Mouse (Mus musculus) limb, embryonic 12.5 days (tissue): Measurements from ENCODE around the gene Atp6v1b1. TPM values are rescaled to one million over a fixed set of nuclear protein-coding genes. Genes with fewer than 3 reads are reported as not detected.
A peak's percentile ranks its signal among the peaks of the same experiment; 100 is the strongest.

Experiments
- ATAC-seq: fragments of 200-750 bp; cut with Nextera tagmentation; 2 replicates; pipeline ENCODE4 v1.8.0; 2017; ENCODE audit warnings: low read depth, moderate TSS enrichment; ENCODE audit not compliant: insufficient number of reproducible peaks, insufficient read depth, low FRiP score, low TSS enrichment
- H3K27ac ChIP-seq: fragments of 300-500 bp; sonication (generic); 2 replicates; pipeline ENCODE4 v1.5.1; 2016; ENCODE audit warnings: mild to moderate bottlenecking, moderate library complexity
- H3K27me3 ChIP-seq: fragments of 300-500 bp; sonication (generic); 2 replicates; pipeline ENCODE4 v1.6.1; 2016; ENCODE audit warnings: mild to moderate bottlenecking, moderate library complexity
- H3K36me3 ChIP-seq: fragments of 300-500 bp; sonication (generic); 2 replicates; pipeline ENCODE4 v1.6.1; 2016; ENCODE audit warnings: mild to moderate bottlenecking, moderate library complexity
- H3K4me1 ChIP-seq: fragments of 300-500 bp; sonication (generic); replicated peaks from 2 replicates; pipeline ENCODE4 v1.6.1; 2016
- H3K4me2 ChIP-seq: fragments of 300-500 bp; sonication (generic); 2 replicates; pipeline ENCODE4 v1.6.1; 2016; ENCODE audit warnings: mild to moderate bottlenecking, moderate library complexity
- H3K4me3 ChIP-seq: fragments of 300-500 bp; sonication (generic); replicated peaks from 2 replicates; pipeline ENCODE4 v1.5.1; 2016; ENCODE audit warnings: mild to moderate bottlenecking
- H3K9ac ChIP-seq: fragments of 300-500 bp; sonication (generic); replicated peaks from 2 replicates; pipeline ENCODE4 v1.6.1; 2016; ENCODE audit warnings: mild to moderate bottlenecking, moderate library complexity
- H3K9me3 ChIP-seq: fragments of 300-500 bp; sonication (generic); 2 replicates; pipeline ENCODE4 v1.6.1; 2016; ENCODE audit warnings: mild to moderate bottlenecking, moderate library complexity
- WGBS: fragments of 180-500 bp; shearing (Covaris S2); methylation state at CpG from one replicate; pipeline ENCODE4 v1.1.7; 2016; 5-methylcytosine and 5-hydroxymethylcytosine counted together
- polyA plus RNA-seq: library from polyadenylated mRNA; unstranded; fragments of >200 nt; fragmentation: Nextera tagmentation; extraction: Ambion mirVana; gene quantifications from 2 replicates; pipeline ENCODE4 v1.2.1, GENCODE M21; 2016

The Atp6v1b1 gene
- polyA plus RNA-seq, 1 experiment from 2014 or later: not detected

DNA sequence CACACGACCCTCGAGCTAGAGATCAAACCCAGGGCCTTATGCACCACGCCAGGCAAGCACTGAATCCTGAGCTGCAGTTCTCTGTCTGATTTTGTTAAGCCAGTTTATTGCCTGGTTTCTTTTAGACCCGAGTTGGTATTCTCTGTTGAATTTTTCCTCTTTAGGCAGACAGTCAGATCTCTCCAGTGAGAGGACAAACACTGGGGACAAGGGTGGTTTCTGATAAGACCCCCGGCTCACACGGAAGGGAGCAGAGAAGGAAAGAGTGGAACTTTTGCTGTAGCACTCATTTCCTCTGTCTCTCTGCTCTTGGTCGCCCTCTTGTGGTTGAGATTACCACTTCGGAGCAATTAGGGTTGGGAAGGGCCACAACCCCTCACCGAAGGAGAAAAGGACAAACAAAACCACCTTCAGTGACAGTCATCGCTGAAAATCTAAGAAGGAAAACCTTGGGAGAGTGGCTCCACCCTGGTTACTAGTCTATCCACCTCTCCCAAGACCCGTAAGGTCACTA is 7.4 kb downstream of the Atp6v1b1 start:
- H3K27me3 ChIP-seq: peaks cover 57% of the 10 kb centered on the region
- H3K4me1 ChIP-seq: peaks cover 4% of the 10 kb centered on the region; the same call in 1 of the 2 replicates
- no peaks in the 10 kb centered on the region for H3K9me3 ChIP-seq
- WGBS: 11% methylated on average over 11 of the region's 11 CpGs
- ATAC-seq: peak; percentile 49; the same call in 1 of the 2 replicates
- no peak overlapping the region for H3K27ac ChIP-seq
- 0 out of 2 replicates have a peak overlapping the region, but pooled peaks have one; percentile 27 for H3K9ac ChIP-seq
- H3K4me2 ChIP-seq: no peak overlapping the region
- no peaks in the 10 kb centered on the region for H3K36me3 ChIP-seq
- H3K4me3 ChIP-seq: no peak overlapping the region

- ATAC-seq: no peak
Observed at GRCm38 (mm10) chr6:83756051-83756450, 13.3 kb downstream of the Atp6v1b1 start.

DNA sequence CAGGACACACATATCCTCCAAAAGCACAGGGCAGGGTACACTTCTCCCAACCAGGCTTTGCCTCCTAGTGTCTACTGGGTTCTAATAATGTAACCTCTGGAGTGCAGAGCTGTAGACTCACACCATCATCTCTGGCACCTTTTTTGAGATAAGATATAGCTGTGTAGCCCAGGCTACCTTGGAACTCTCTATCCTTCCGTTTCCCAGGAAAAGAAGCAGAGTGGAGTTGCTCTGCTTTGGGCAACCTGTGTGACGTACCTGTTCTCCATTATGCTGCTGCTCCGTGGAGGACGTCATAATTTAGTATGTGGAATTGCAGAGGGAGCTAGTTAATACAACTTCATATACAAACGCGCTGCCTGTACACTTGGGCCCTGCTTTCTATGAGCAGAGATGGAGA is 19.6 kb downstream of the Atp6v1b1 start, which contains the start of gene Ankrd53:
Gene Ankrd53 (plus strand): TSS at position 301 of the 400 bp plus-strand sequence.
- H3K9me3 ChIP-seq: no peaks in the 10 kb centered on the region
- peak within 1 kb of the TSS; percentile 46 for H3K9ac ChIP-seq
- peak within 1 kb of the TSS; percentile 38 for H3K4me3 ChIP-seq
- no peaks in the 10 kb centered on the region for H3K36me3 ChIP-seq
- peaks cover 74% of the 10 kb centered on the region for H3K27me3 ChIP-seq
- peaks cover 16% of the 10 kb centered on the region for H3K4me1 ChIP-seq
- peak within 1 kb of the TSS; percentile 66 for H3K4me2 ChIP-seq
- WGBS: 15% methylated on average over 6 of the region's 6 CpGs
- H3K27ac ChIP-seq: no peak within 1 kb of the TSS
- no peak for ATAC-seq

More at GRCm38 (mm10) chr6:83756051-83756450, 13.3 kb downstream of the Atp6v1b1 start:
- Histone ChIP-seq H3K9ac (no peak overlapping the region), H3K4me2 (no peak overlapping the region), H3K27ac (no peak overlapping the region), H3K27me3 (peaks cover 89% of the 10 kb centered on the region), H3K9me3 (no peaks in the 10 kb centered on the region), H3K36me3 (no peaks in the 10 kb centered on the region), H3K4me1 (peaks cover 6% of the 10 kb centered on the region), H3K4me3 (no peak overlapping the region)
- WGBS: 70% methylated on average over 9 of the region's 9 CpGs

DNA sequence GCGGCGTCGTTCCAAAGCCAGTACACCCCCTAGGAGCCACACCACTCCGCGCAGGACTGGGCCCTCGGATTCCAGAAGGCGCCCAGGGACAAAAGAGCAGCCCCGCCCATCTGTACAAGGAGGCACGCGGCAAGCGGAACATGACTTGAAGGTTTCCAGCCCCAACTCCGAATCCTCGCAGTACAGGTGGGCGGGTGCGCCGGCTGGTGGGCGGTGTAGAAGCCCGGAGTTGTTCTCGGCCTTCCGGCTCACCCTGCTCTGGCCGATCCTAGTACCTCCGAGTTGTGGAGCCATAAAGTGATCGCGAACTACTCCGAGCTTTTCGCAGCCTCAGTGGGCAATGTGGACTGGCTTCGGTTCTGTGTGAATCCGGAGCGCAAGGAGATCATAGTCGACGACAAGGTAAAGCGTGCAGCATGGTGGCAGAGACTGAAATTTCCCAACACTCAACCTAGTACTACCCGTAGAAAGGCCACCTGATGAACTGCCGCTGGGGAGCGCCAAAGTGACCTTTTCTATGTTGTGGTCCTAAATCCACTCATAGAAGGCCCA is 20.2 kb downstream of the Atp6v1b1 start:
- H3K36me3 ChIP-seq: no peaks in the 10 kb centered on the region
- peak overlapping the region; percentile 46 for H3K9ac ChIP-seq
- H3K4me1 ChIP-seq: peaks cover 15% of the 10 kb centered on the region
- WGBS: 1% methylated on average over 35 of the region's 35 CpGs
- peak overlapping the region; percentile 66 for H3K4me2 ChIP-seq
- H3K4me3 ChIP-seq: peak overlapping the region; percentile 38
- no peaks in the 10 kb centered on the region for H3K9me3 ChIP-seq
- peak; percentile 67 for ATAC-seq
- no peak overlapping the region for H3K27ac ChIP-seq
- H3K27me3 ChIP-seq: peaks cover 68% of the 10 kb centered on the region

DNA sequence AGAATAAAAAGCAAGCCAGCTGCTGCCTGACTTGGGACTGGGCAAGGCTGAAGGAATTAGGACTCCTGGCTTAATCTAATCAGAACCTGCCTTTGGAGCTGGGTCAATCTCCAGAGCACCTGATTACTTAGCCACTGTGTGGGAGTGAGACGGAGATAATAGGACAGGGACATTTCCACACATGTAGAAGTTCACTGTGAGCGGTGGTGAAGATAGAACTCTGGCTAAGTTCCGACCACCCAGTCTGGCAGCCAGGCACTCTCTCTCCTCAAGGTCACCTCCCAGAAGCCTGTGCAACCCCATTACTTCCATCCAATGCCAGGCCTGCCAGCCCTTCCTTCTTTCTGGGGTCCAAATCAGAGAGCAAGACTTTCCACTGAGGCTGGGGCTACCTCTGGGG is 24.2 kb downstream of the Atp6v1b1 start:
- no peaks in the 10 kb centered on the region for H3K9me3 ChIP-seq
- peaks cover 10% of the 10 kb centered on the region for H3K4me1 ChIP-seq
- 91% methylated on average over 3 of the region's 3 CpGs for WGBS
- no peak overlapping the region for H3K27ac ChIP-seq
- H3K4me2 ChIP-seq: no peak overlapping the region
- no peak for ATAC-seq
- no peak overlapping the region for H3K4me3 ChIP-seq
- H3K27me3 ChIP-seq: peaks cover 29% of the 10 kb centered on the region
- H3K9ac ChIP-seq: no peak overlapping the region
- H3K36me3 ChIP-seq: peaks cover 36% of the 10 kb centered on the region

GRCm38 (mm10) chr6:83768485-83768884 is 25.7 kb downstream of the Atp6v1b1 start:
- no peak overlapping the region for H3K4me2 ChIP-seq
- no peaks in the 10 kb centered on the region for H3K9me3 ChIP-seq
- H3K27ac ChIP-seq: no peak overlapping the region
- H3K36me3 ChIP-seq: peaks cover 50% of the 10 kb centered on the region
- no peak for ATAC-seq
- 87% methylated on average over 5 of the region's 5 CpGs for WGBS
- no peak overlapping the region for H3K9ac ChIP-seq
- H3K27me3 ChIP-seq: peaks cover 14% of the 10 kb centered on the region
- no peak overlapping the region for H3K4me3 ChIP-seq
- no peaks in the 10 kb centered on the region; the same call in 1 of the 2 replicates for H3K4me1 ChIP-seq

GRCm38 (mm10) chr6:83774126-83774525 is 31.3 kb downstream of the Atp6v1b1 start:
- Histone ChIP-seq H3K27ac (no peak overlapping the region), H3K4me1 (peaks cover 13% of the 10 kb centered on the region), H3K9me3 (no peaks in the 10 kb centered on the region), H3K9ac (peak overlapping the region; percentile 94; the same call in 1 of the 2 replicates), H3K4me2 (peak overlapping the region; percentile 89), H3K27me3 (no peaks in the 10 kb centered on the region), H3K36me3 (peaks cover 43% of the 10 kb centered on the region), H3K4me3 (peak overlapping the region; percentile 90)
- ATAC-seq: no peak
- 55% methylated on average over 8 of the region's 9 CpGs for WGBS

DNA sequence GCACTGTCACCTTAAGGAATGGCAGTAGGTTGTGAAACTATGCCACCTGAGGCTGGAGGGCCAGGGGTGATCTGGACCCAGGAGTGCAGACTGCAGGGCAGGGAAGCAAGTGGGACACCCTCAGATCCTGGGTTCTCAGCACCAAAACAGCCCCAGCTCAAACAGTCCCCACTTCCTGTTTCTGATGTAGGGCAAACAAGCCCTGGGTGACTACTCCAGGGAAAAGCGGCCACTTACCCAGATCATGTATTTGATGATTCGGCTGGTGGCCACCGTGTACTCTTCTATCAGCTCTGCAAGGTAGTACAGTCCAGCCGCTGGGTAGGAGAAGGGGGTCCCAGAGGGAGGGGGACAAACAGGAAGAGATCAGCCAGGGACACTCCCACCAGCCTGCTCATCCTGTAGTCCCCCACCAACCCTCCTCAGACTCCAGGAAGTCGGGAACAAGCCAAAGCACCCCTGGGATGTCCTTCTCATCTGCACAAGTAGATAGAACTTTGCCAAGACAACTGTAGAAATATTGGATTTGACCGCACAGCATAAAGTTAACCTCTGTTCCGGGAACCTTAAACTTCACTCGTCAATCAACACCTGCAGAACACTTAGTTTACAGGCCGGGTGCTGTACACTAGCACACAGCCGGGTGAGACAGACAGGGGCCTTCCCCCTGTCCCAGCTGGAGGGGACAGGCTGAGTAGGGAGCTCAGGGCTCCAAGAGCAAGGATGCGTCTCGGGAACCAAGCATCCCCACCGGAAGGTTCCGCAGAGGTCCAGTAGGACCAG is 32.2 kb downstream of the Atp6v1b1 start:
- peak overlapping the region; percentile 94 for H3K9ac ChIP-seq
- peak overlapping the region; percentile 76 for H3K27ac ChIP-seq
- peak overlapping the region; percentile 90 for H3K4me3 ChIP-seq
- no peaks in the 10 kb centered on the region for H3K9me3 ChIP-seq
- H3K27me3 ChIP-seq: no peaks in the 10 kb centered on the region
- H3K36me3 ChIP-seq: peaks cover 34% of the 10 kb centered on the region
- H3K4me2 ChIP-seq: peak overlapping the region; percentile 89
- ATAC-seq: peak; percentile 32; the same call in 1 of the 2 replicates
- WGBS: under 1% methylated on average over 14 of the region's 14 CpGs
- peaks cover 13% of the 10 kb centered on the region for H3K4me1 ChIP-seq

GRCm38 (mm10) chr6:83775638-83776293 is 33.0 kb downstream of the Atp6v1b1 start, which contains the start of gene Tex261:
TSS of gene Tex261 (minus strand) at chr6:83775813.
- 0% methylated on average over 42 of the region's 45 CpGs for WGBS
- H3K4me3 ChIP-seq: peak within 1 kb of the TSS; percentile 90
- no peaks in the 10 kb centered on the region for H3K27me3 ChIP-seq
- H3K27ac ChIP-seq: peak within 1 kb of the TSS; percentile 76
- peaks cover 13% of the 10 kb centered on the region for H3K4me1 ChIP-seq
- no peaks in the 10 kb centered on the region for H3K9me3 ChIP-seq
- peaks cover 28% of the 10 kb centered on the region for H3K36me3 ChIP-seq
- peak; percentile 93 for ATAC-seq
- H3K9ac ChIP-seq: peak within 1 kb of the TSS; percentile 94
- H3K4me2 ChIP-seq: peak within 1 kb of the TSS; percentile 89

DNA sequence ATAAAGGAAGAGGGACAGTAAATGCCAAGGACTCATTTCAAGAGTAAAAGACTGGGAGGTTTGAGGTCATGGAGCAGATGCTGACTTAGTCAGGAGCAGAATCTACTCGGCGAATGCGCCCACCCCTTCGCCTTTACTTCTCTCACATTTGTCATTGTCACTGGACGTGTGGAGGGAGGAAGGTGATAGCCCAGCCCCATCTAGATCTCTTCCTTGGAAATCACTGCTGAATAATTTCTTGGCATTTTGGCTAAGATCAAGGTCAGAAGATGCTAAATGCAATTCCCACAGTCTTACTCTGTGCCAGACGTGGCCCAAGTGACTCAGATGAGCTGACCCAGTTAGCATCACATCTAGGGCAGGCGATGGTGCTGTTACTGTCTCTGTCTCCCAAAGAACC is 35.5 kb downstream of the Atp6v1b1 start:
- WGBS: 78% methylated on average over 7 of the region's 7 CpGs
- Histone ChIP-seq H3K4me2 (no peak overlapping the region), H3K9ac (no peak overlapping the region), H3K4me1 (peaks cover 13% of the 10 kb centered on the region), H3K9me3 (no peaks in the 10 kb centered on the region), H3K4me3 (no peak overlapping the region), H3K27me3 (no peaks in the 10 kb centered on the region), H3K27ac (no peak overlapping the region), H3K36me3 (0 out of 2 replicates have a peak, but pooled peaks cover 3% of the 10 kb centered on the region)
- ATAC-seq: no peak

DNA sequence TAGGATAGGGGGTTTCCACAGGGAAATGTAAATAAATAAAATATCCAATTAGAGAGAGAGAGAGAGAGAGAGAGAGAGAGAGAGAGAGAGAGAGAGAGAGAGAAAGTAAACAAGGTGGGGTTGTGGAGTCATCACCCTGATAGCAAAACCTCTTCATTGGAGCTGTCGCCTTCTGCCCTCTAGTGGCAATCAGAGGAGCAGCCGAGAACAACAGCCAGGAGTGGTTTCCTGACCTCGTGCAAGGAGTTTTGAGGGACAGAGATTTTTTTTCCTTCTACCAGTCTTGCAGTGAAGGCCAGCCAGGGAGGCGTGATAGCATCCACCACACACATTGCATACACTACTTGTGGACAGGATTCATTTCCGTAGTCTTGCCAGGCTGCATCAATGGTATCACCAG is 36.2 kb downstream of the Atp6v1b1 start:
- H3K9me3 ChIP-seq: no peaks in the 10 kb centered on the region
- no peak overlapping the region for H3K4me3 ChIP-seq
- no peak overlapping the region for H3K9ac ChIP-seq
- H3K4me2 ChIP-seq: no peak overlapping the region
- H3K27me3 ChIP-seq: no peaks in the 10 kb centered on the region
- ATAC-seq: no peak
- H3K36me3 ChIP-seq: no peaks in the 10 kb centered on the region
- 7% methylated on average over 5 of the region's 5 CpGs for WGBS
- H3K27ac ChIP-seq: no peak overlapping the region
- H3K4me1 ChIP-seq: peaks cover 11% of the 10 kb centered on the region
